Mouse (Mus musculus): ENCODE measurements at regions not wholly inside any gene's neighbourhood (a gene's known extent, or its start where the extent isn't known, plus 50 kb on each side); places are given as distances from the start of the nearest gene placed in this dataset.

GRCm38 (mm10) chr12:69424971-69425370 is 52.7 kb upstream of the Gm9887 start:
- TF ChIP-seq CTCF (IDR thresholded peaks at IDR 0.05; ENCODE audit: insufficient read depth, low read length) (no peak), POLR2A (IDR thresholded peaks at IDR 0.05; ENCODE audit: borderline replicate concordance, extremely low read depth, low read depth, low read length) (no peak)
